Mouse (Mus musculus): Measurements from ENCODE around the gene Txnrd2.

DNA sequence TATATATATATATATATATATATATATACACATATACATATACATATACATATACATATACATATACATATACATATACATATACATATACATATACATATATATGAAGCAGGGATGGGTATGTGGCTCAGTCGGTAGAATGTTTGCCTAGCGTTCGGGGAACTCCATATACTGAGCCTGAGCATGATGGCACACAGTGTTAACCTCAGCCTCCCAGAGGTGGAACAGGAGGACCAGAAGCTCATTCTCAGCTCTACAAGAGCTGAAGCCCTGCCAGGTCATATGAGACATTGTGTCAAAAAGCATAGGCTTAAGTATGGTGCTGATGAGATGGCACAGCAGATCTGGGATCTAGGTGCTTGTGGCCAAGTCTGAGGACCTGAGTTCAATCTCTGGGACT, 64.1 kb downstream of the Txnrd2 start:
- TF ChIP-seq E2F4 (IDR thresholded peaks at IDR 0.05; ENCODE audit: insufficient read depth), result no peak
- TF ChIP-seq REST (IDR thresholded peaks at IDR 0.05; ENCODE audit: insufficient read depth, insufficient read length), result no peak
- TF ChIP-seq MAX (IDR thresholded peaks at IDR 0.05; ENCODE audit: low read depth), result no peak
- TF ChIP-seq POLR2A (IDR thresholded peaks at IDR 0.05; ENCODE audit: insufficient read length, low read depth), result no peak
- no peak for TF ChIP-seq SRF (IDR thresholded peaks at IDR 0.05; ENCODE audit: control insufficient read depth, insufficient read length, low read depth)
- no peak for TF ChIP-seq MYOD1 (IDR thresholded peaks at IDR 0.05; ENCODE audit: control insufficient read depth in 1 of 3, insufficient read length in 2 of 3, low read depth in 2 of 3)
- no peak for TF ChIP-seq TCF12 (IDR thresholded peaks at IDR 0.05; ENCODE audit: insufficient read depth, poor library complexity, severe bottlenecking)
- TF ChIP-seq CEBPB (IDR thresholded peaks at IDR 0.05; ENCODE audit: insufficient read depth, poor library complexity, severe bottlenecking), result no peak

Data from myocyte (in vitro differentiated cells).